Mouse (Mus musculus): ENCODE data around the gene Rps27l. TPM values are rescaled to one million over a fixed set of nuclear protein-coding genes. Genes with fewer than 3 reads are reported as not detected.

The Rps27l gene
- polyA plus RNA-seq, 1 experiment, result 111 TPM

DNA sequence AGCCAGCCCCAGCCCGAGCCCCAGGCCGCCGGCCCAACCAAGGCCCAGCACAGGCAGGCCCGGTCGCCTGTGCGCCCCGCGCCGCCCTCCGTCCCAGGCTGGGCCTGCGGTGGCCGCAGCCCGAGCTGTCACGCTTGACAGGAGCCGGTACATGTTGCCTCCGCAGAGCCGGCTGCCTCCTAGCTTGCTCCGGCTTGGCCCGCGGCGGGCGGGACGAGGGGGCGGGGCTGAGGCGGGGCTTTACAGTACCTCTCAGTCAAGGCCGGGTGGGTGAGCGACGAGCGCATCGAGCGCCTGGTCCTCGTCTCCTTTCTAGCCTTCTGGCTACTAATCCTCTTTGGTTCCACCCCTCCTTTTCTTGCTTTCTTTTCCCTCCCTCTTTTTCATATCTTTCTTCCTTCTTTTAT lies 29.4 kb downstream of the Rps27l start, which contains the start of gene Lactb:
TSS of gene Lactb (minus strand) at position 246 of the 407 bp plus-strand sequence.
- peak; percentile 54 for DNase-seq (ENCODE audit: low read depth, low spot score)
- under 1% methylated on average over 30 of the region's 32 CpGs for WGBS

DNA sequence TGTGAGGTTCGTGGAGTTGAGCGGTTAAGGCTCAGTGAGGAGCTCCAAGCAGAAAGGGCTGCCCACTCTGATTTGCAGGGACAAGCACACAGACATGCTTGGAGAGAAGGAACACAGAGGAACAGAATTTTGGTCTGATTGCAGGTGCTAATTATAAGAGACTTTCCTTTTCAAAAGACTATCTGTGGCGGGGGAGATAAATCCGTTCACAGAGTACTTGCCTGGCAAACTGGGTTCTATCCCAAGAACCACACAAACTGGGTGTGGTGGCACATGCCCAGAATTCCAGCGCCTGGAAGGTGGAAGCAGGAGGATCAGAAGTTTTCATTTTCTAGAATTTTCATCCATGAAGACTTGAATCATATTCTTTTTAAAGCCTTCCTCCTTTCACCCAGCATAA lies 31.2 kb downstream of the Rps27l start:
- 75% methylated on average over 5 of the region's 5 CpGs for WGBS
- DNase-seq (ENCODE audit: low read depth, low spot score), result no peak

DNA sequence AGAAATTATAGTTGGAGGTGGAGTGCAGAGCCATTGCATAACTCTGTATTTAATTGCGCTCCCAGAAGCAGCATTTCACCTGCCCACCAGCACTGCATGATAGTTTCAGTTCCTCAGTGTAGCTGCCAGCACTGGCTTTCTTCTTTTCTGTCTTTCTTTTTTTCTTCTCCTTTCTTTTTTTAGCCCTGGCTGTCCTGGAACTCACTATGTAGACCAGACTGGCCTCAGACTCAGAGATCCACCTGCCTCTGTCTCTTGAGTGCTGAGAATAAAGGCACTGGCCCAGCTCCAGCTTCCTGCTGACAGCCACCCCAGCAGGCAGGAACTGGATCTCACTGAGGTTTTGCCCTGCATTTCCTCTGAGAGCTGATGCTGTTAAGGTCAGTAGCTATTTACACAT lies 32.1 kb downstream of the Rps27l start:
- WGBS, result 68% methylated on average over 1 of the region's 1 CpGs
- no peak for DNase-seq (ENCODE audit: low read depth, low spot score)

DNA sequence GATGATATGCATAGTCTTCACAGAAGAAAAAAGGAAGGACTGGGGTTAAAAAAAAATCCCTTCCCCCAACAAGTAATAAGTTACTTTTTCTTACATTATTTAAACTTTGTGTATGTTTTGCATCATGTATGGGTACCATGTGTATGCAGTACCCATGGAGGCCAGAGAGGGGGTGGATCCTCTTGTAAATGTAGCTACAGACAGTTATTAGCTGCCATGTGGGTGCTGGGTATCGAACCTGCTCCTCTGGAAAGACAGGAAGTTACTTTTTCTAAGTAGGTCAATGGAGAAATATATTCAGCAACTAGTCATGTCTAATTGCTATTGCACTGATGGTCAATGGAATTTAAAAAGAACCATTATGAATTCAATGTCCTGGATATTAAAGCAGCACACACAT lies 32.6 kb downstream of the Rps27l start:
- no peak for DNase-seq (ENCODE audit: low read depth, low spot score)

DNA sequence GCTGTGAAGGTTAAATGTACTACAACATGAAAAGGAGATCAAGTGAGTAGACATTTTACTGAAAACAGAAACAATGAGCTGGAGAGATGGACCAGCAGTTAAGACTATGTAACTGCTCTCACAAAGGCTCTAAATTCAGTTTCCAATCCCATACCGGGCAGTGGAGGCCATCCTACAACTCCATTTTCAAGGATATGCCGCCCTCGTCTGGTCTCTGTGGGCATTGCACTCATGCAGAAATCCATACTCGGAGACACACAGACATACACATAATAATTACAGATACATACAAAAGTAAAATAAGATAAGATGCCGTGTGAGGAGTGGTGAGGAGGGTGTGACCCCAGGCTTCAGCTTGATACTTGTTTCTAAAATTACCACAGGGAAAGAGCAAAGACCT lies 34.6 kb downstream of the Rps27l start:
- DNase-seq (ENCODE audit: low read depth, low spot score), result no peak
- 8% methylated on average over 5 of the region's 5 CpGs for WGBS

More for the DNA sequence above, 32.6 kb downstream of the Rps27l start:
- WGBS, result 75% methylated on average over 1 of the region's 1 CpGs

DNA sequence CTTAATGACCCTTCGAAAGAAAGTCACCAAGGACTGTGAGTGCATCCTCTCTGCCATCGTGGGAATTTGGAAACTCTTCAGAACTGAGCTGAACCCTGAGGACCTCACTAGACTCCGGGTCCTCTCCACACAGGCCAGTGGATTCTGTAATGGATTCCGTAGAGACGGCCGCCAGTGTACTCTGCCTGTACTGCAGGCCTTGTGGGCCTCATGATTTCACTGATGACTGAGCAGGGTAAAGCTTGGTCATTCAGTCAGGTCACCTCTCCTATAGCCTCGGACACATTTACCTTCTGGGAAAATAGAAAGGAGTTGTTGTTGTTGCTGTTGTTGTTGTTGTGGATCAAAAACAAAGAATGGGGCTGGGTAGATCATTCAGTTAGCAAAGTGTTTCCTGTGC lies 36.2 kb downstream of the Rps27l start:
- DNase-seq (ENCODE audit: low read depth, low spot score), result no peak
- WGBS, result 74% methylated on average over 7 of the region's 7 CpGs

DNA sequence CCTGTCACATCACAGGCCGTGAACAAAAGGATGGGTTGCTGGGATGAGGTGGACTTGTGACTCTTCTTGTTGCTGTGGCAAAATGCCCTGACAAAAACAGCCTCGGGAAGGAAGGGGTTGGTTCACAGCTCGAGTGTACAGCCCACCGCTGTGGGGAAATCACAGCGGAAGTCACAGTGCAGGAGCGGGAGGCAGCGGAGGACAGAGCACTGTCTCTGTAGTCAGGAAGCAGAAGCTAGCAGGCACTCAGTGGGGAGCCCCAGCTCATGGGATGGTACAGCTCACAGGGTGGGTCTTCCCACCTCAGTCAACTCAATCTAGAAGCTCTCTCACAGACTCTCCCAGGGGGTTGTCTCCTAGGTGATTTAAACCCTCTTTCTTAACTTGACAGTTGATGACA lies 39.5 kb downstream of the Rps27l start:
- no peak for DNase-seq (ENCODE audit: low read depth, low spot score)
- 78% methylated on average over 7 of the region's 7 CpGs for WGBS

DNA sequence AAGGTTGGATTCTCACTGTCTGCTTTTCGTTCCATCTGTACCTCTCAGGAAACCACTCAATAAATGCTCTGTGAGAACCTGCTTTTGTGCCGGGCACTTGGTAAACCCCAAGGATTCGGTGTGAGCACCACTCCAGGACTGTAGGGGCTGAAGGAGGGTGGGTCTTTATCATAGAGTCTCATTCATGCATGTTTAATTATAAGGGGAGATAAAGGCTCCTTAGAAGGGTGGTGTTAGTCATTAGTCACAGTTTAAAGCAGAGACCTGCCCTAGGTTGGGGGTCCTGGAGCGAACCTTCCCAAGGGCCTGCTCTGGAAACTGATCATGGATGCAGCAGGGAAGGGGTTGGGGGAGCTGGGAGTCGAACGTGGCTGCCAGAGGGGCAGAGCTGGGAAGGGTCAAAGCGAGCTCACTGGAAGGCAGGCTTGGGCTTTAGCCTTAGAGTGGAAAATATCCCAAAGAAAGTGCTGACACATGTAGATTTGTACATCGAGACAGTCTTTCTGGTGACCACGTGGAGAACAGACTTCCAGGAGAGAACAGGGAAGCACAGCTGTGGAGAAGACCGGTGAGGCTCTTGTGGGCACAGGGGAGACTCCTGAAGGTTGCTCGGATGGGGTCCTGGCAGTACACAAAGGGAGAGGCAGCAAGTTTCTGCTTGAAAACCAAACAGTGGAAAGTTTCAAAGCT lies 42.5 kb downstream of the Rps27l start:
- no peak for DNase-seq (ENCODE audit: low read depth, low spot score)
- 51% methylated on average over 11 of the region's 11 CpGs for WGBS

DNA sequence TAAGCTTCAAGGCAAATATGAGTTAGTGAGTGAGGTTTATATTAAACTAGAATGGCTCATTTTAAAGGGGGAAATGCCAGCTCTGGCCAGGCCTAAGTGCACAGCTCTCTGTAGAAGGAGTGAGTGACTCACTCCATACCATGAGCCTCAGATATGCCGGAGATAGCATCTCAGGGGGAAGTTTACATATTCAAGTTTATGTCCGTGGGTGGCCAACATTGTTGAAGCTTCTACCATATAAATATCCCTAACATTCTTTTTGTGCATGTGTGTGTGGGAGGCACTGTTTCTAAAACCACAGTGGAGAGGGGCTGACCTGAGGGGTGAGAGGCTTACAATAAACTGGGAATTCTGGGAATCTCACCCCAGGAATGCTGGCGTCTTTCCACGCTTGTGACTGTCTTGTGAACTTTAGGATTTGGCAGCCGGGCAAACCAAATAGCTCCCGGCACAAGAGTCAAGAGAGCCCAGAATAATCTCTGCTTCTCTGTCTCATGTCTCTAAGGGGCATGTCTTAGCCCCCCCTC lies 43.1 kb downstream of the Rps27l start:
- DNase-seq (ENCODE audit: low read depth, low spot score), result no peak
- WGBS, result 13% methylated on average over 6 of the region's 6 CpGs

DNA sequence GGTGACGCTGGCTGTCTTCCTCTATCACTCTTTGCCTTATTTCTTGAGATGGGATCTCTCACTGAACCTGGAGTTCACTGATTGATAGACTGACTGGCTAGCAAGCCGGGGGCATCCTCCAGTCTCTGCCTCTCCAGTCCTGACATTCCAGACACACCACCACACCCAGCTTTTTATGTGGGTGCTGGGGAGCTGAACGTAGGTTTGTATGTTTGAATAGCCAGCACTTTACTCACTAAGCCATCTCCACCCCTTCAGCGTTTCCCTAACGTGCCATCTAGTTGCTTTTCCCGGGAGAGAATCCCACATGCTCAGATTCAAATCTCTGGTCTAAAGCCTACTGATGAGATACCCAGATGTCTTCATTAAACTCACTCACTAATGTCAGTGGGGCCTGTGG lies 43.7 kb downstream of the Rps27l start:
- DNase-seq (ENCODE audit: low read depth, low spot score), result no peak
- WGBS, result 23% methylated on average over 6 of the region's 6 CpGs

DNA sequence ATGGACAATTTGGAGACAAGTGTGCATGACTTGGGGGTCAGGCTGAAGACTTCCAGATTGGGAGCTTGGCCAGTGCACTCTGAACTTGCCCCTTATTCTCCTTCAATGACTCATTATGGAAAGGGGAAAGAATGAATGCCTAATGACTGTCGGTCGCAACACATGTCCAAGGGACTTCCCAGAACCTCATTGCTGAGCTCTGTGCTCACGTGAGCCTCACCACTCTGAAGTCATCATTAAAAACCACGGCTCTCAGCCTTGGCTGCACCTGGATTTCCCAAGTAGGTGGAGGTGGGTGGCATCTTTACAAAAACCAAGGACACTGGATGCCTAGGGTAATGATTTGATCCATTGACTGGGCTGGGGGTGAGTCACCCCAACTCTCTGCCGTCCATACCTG lies 44.2 kb downstream of the Rps27l start:
- DNase-seq (ENCODE audit: low read depth, low spot score), result no peak
- 54% methylated on average over 5 of the region's 5 CpGs for WGBS

DNA sequence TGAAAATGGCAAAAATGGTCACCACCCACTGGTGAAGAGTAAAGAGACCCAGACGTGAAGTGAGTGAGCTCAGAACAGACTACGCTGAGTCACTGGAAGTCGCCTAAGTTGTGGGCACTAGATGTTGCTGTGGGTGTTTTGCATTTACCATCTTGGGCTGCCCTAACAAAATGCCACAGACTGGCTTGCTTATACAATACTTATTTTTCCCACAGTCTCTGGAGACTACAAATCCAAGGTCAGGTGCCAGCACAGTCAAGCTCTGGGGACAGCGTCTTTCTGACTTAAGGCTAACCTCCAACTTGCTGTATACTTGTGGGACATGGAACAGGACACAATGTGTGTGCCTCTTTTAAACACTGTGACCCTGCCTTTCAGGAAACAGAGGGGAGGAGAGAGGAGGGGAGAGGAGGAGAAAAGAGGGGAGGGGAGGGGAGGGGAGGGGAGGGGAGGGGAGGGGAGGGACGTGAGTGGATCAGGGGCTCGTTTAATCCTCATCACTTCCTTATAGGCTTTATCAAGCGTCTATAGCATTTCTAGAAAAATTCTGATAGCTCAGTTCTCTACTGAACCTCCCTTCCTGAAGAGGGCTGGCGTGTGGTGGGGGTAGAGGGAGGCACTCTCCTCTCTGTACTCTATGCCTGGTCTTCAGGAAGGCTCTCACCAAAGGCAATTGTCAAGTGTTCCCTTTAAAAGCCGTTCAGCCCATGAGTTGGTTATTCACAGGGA lies 45.3 kb downstream of the Rps27l start:
- DNase-seq (ENCODE audit: low read depth, low spot score), result no peak
- 55% methylated on average over 9 of the region's 9 CpGs for WGBS

DNA sequence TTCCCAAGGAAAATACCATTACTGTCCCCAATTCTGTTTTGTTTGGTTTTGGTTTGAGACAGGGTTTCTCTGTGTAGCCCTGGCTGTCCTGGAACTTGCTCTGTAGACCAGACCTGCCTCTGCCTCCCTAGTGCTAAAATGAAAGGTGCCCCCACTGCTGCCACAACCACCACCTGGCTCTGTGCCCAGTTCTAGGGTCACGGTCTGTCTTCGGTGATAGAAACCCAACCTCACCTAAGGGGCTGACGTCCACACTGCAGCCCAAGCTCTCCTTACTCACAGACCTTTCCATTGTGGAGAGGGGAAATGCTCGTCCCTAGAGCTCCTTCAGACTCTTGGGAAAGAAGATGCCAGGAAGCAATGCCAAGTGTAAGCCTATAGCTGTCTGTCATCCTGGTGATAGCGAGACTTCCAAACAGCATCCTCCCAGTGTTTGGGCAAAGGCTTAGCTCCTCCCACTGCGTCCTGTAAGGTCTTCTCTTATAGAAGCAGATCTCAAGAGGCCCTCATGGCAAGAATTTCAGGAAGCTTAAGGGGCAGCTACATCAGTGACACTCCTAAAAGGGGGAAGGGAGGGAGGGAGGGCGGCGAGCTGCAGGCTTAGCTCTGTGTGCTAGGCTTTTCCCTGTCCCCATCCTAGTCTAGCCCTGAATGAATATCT lies 46.0 kb downstream of the Rps27l start:
- DNase-seq (ENCODE audit: low read depth, low spot score), result no peak
- 83% methylated on average over 8 of the region's 8 CpGs for WGBS

Other genes starting within 250 kb of the Rps27l start
- 10.8 and 12.1 TPM in 2 replicates for gene Car12, start 232.4 kb upstream of the Rps27l start, polyA plus RNA-seq (2012; rRNA removed)
- 1.6 and 2.0 TPM in 2 replicates for gene Aph1b, start 150.6 kb upstream of the Rps27l start, polyA plus RNA-seq (2012; rRNA removed)
- 0.07 and 0.09 TPM in 2 replicates for gene Gm10647, start 149.0 kb upstream of the Rps27l start, polyA plus RNA-seq (2012; rRNA removed)
- 0.26 and 0.69 TPM in 2 replicates for gene Aph1c, start 111.4 kb upstream of the Rps27l start, polyA plus RNA-seq (2012; rRNA removed)
- 5.8 and 8.9 TPM in 2 replicates for gene Rab8b, start 26.4 kb upstream of the Rps27l start, polyA plus RNA-seq (2012; rRNA removed)
- gene Lactb, start 29.4 kb downstream of the Rps27l start, polyA plus RNA-seq (2012; rRNA removed), result 6.0 and 8.3 TPM in 2 replicates
- 340 and 380 TPM in 2 replicates for gene Tpm1, start 103.3 kb downstream of the Rps27l start, polyA plus RNA-seq (2012; rRNA removed)